Mouse (Mus musculus) kidney, postnatal 14 days (tissue): ENCODE results near the gene Peli2.

Source experiments
- DNase-seq: peaks from one replicate; pipeline ENCODE4 v3.0.0; 2022; ENCODE audit warnings: mixed read lengths

Peli2 gene

GRCm38 (mm10) chr14:48225810-48226446 is 105.3 kb downstream of the Peli2 start:
- no peak for DNase-seq

GRCm38 (mm10) chr14:48226759-48227158 is 106.1 kb downstream of the Peli2 start:
- DNase-seq: no peak

GRCm38 (mm10) chr14:48234785-48235519 is 114.3 kb downstream of the Peli2 start:
- DNase-seq: no peak

- DNase-seq: no peak
Observed at GRCm38 (mm10) chr14:48241335-48241734, 120.7 kb downstream of the Peli2 start.

- no peak for DNase-seq
Observed at GRCm38 (mm10) chr14:48246236-48246635, 125.6 kb downstream of the Peli2 start.

GRCm38 (mm10) chr14:48246963-48247362 is 126.3 kb downstream of the Peli2 start:
- DNase-seq: no peak

GRCm38 (mm10) chr14:48249459-48249858 is 128.8 kb downstream of the Peli2 start:
- no peak for DNase-seq

- DNase-seq: no peak
Observed at GRCm38 (mm10) chr14:48249909-48250308, 129.3 kb downstream of the Peli2 start.

GRCm38 (mm10) chr14:48251381-48251979 is 130.9 kb downstream of the Peli2 start:
- no peak for DNase-seq

GRCm38 (mm10) chr14:48253183-48253582 is 132.6 kb downstream of the Peli2 start:
- no peak for DNase-seq

GRCm38 (mm10) chr14:48254696-48255095 is 134.1 kb downstream of the Peli2 start:
- DNase-seq: no peak

- DNase-seq: no peak
Observed at GRCm38 (mm10) chr14:48255290-48255689, 134.7 kb downstream of the Peli2 start.

GRCm38 (mm10) chr14:48257759-48258158 is 137.1 kb downstream of the Peli2 start:
- peak; percentile 34 for DNase-seq

- DNase-seq: no peak
Observed at GRCm38 (mm10) chr14:48258696-48259366, 138.2 kb downstream of the Peli2 start.

- no peak for DNase-seq
Observed at GRCm38 (mm10) chr14:48263146-48263545, 142.5 kb downstream of the Peli2 start.

- DNase-seq: no peak
Observed at GRCm38 (mm10) chr14:48266710-48267109, 146.1 kb downstream of the Peli2 start.

GRCm38 (mm10) chr14:48278291-48278690 is 157.7 kb downstream of the Peli2 start:
- no peak for DNase-seq

- DNase-seq: no peak
Observed at GRCm38 (mm10) chr14:48286949-48287348, 166.3 kb downstream of the Peli2 start.

GRCm38 (mm10) chr14:48287581-48287980 is 167.0 kb downstream of the Peli2 start:
- no peak for DNase-seq

- no peak for DNase-seq
Observed at GRCm38 (mm10) chr14:48288600-48288999, 168.0 kb downstream of the Peli2 start.

GRCm38 (mm10) chr14:48289602-48290599 is 169.3 kb downstream of the Peli2 start:
- DNase-seq: no peak

GRCm38 (mm10) chr14:48293498-48293897 is 172.9 kb downstream of the Peli2 start:
- no peak for DNase-seq
